Mouse (Mus musculus) limb, embryonic 14.5 days (tissue): ENCODE data around the gene Xpnpep1. TPM values are rescaled to one million over a fixed set of nuclear protein-coding genes. Genes with fewer than 3 reads are reported as not detected.
A peak's percentile ranks its signal among the peaks of the same experiment; 100 is the strongest.

Experiments
- ATAC-seq: fragments of 200-750 bp; cut with Nextera tagmentation; 2 replicates; pipeline ENCODE4 v1.8.0; 2017; ENCODE audit warnings: low read depth, moderate number of reproducible peaks, moderate TSS enrichment; ENCODE audit not compliant: low FRiP score
- DNase-seq: peaks from one replicate; pipeline ENCODE4 v3.0.0-alpha.2; 2015; ENCODE audit warnings: low spot score
- H3K27ac ChIP-seq: fragments of 300-500 bp; sonication (generic); replicated peaks from 2 replicates; pipeline ENCODE4 v1.5.1; 2014; ENCODE audit warnings: low read depth, mild to moderate bottlenecking, low read length, moderate library complexity, mixed read lengths
- H3K27me3 ChIP-seq: fragments of 300-500 bp; sonication (generic); 2 replicates; pipeline ENCODE4 v1.6.1; 2014; ENCODE audit warnings: low read length, mixed read lengths; ENCODE audit not compliant: control insufficient read depth, insufficient read depth
- H3K36me3 ChIP-seq: fragments of 300-500 bp; sonication (generic); 2 replicates; pipeline ENCODE4 v1.6.1; 2014; ENCODE audit warnings: mild to moderate bottlenecking, low read length, moderate library complexity, mixed read lengths; ENCODE audit not compliant: control insufficient read depth, insufficient read depth
- H3K4me1 ChIP-seq: fragments of 300-500 bp; sonication (generic); 2 replicates; pipeline ENCODE4 v1.6.1; 2014; ENCODE audit warnings: antibody characterized with exemption, low read length, mixed read lengths; ENCODE audit not compliant: control insufficient read depth, insufficient read depth
- H3K4me2 ChIP-seq: fragments of 300-500 bp; sonication (generic); replicated peaks from 2 replicates; pipeline ENCODE4 v1.6.1; 2014; ENCODE audit warnings: low read depth, mild to moderate bottlenecking, low read length, moderate library complexity; ENCODE audit not compliant: severe bottlenecking
- H3K4me3 ChIP-seq: fragments of 300-500 bp; sonication (generic); replicated peaks from 2 replicates; pipeline ENCODE4 v1.5.1; 2014; ENCODE audit warnings: low read length
- H3K9ac ChIP-seq: fragments of 300-500 bp; sonication (generic); 2 replicates; pipeline ENCODE4 v1.6.1; 2014; ENCODE audit warnings: mild to moderate bottlenecking, low read depth, low read length, moderate library complexity; ENCODE audit not compliant: severe bottlenecking
- H3K9me3 ChIP-seq: fragments of 300-500 bp; sonication (generic); 2 replicates; pipeline ENCODE4 v1.6.1; 2016; ENCODE audit warnings: low read length; ENCODE audit not compliant: control insufficient read depth
- POLR2A ChIP-seq: fragments of 200-500 bp; IDR thresholded peaks from 2 replicates; pipeline ENCODE4 v1.8.0; 2012; ENCODE audit warnings: inconsistent platforms, mild to moderate bottlenecking, moderate library complexity, borderline replicate concordance; ENCODE audit not compliant: insufficient read depth, insufficient read length; ENCODE audit errors: extremely low read depth
- WGBS: fragments of 180-500 bp; shearing (Covaris S2); extraction: QIAGEN DNeasy Blood & Tissue Kit; methylation state at CpG from one replicate; pipeline ENCODE4 v1.1.7; 2014; 5-methylcytosine and 5-hydroxymethylcytosine counted together
- polyA plus RNA-seq, 2 experiments: library from polyadenylated mRNA; depleted of rRNA in 1 of 2; stranded (reverse) in 1 of 2; unstranded in 1 of 2; fragments of >200 nt; fragmentation: Nextera tagmentation in 1 of 2; extraction: Ambion mirVana in 1 of 2; gene quantifications; 2 replicates each; pipeline versions ENCODE4 v1.2.1 to v1.2.3; 2012 to 2014

The Xpnpep1 gene
- polyA plus RNA-seq, 2 experiments, result 101 to 157 TPM

DNA sequence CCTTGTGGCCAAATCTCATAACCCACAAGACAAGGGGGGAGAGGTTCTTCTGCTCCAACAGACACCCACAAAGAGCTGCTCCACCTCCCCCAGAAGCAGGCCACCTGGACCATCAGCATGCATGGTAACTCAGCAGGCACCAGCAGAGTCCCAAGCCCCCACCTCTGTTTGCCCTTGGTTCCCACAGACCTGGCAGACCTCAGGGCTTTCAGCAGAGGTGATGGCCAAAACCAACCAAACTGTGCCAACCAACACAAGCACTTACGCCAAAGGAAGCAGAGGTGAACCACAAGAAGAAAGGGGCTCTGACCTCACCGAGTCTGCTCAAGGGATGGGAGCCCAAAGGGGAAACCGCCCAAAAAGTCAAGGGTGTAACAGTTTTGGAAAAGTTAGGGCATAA, 26.3 kb downstream of the Xpnpep1 start:
- Histone ChIP-seq H3K27ac (no peak overlapping the region), H3K27me3 (no peaks in the 10 kb centered on the region), H3K4me3 (no peak overlapping the region), H3K4me1 (peaks cover 37% of the 10 kb centered on the region), H3K4me2 (no peak overlapping the region), H3K36me3 (peaks cover 29% of the 10 kb centered on the region), H3K9ac (no peak overlapping the region), H3K9me3 (no peaks in the 10 kb centered on the region)
- no peak for TF ChIP-seq POLR2A
- 95% methylated on average over 3 of the region's 3 CpGs for WGBS
- DNase-seq (no peak), ATAC-seq (no peak)

DNA sequence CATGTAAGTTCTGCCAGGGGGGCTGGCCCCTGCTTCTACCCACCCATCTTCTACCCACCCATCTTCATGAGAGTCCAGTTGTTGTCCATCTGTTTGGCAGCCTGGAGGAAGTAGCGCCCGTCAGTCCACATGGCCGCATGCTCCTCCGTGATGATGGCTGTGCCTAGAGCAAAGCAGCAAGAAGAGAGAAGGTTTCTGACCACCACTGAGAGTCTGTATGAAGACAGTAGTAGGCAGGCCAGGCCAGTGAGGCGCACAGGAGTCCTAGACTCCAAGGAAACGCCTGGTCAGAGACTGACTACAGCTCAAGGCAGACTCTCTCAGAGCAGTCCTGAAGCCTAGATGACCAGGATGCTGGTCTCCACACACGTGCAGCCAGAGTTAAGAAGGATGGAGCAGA, 26.7 kb downstream of the Xpnpep1 start:
- Histone ChIP-seq H3K4me1 (peaks cover 41% of the 10 kb centered on the region), H3K4me3 (no peak overlapping the region), H3K27me3 (no peaks in the 10 kb centered on the region), H3K9ac (no peak overlapping the region), H3K27ac (no peak overlapping the region), H3K4me2 (no peak overlapping the region), H3K36me3 (peaks cover 26% of the 10 kb centered on the region), H3K9me3 (no peaks in the 10 kb centered on the region)
- DNase-seq (no peak), ATAC-seq (no peak)
- 93% methylated on average over 7 of the region's 7 CpGs for WGBS
- no peak for TF ChIP-seq POLR2A

DNA sequence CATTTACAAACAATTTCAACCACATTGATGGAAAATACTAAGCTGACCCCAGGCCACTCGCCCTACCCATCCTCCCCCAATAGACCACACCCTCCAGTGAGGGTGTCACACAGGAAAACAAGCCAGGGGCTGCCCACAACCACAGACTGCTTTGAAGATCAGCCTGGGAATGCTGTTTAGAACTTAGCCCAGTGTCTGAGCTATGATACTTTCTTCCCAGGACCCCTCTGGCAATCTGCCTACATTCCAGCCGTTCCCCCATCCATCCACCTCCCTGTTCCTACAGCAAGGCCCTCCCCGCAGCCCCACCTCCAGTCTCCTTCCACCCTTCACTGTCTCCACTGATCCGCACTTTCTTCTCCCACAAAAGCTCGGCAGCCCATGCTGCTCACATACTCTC, 29.1 kb downstream of the Xpnpep1 start:
- no peak overlapping the region for H3K4me2 ChIP-seq
- no peak overlapping the region for H3K9ac ChIP-seq
- H3K4me3 ChIP-seq, result no peak overlapping the region
- H3K27me3 ChIP-seq, result no peaks in the 10 kb centered on the region
- H3K27ac ChIP-seq, result 0 out of 2 replicates have a peak overlapping the region, but pooled peaks have one; percentile 20
- 58% methylated on average over 5 of the region's 5 CpGs for WGBS
- H3K4me1 ChIP-seq, result peaks cover 41% of the 10 kb centered on the region
- no peak for TF ChIP-seq POLR2A
- peaks cover 40% of the 10 kb centered on the region for H3K36me3 ChIP-seq
- peak; percentile 48 for DNase-seq
- ATAC-seq, result peak; percentile 62
- no peaks in the 10 kb centered on the region for H3K9me3 ChIP-seq

DNA sequence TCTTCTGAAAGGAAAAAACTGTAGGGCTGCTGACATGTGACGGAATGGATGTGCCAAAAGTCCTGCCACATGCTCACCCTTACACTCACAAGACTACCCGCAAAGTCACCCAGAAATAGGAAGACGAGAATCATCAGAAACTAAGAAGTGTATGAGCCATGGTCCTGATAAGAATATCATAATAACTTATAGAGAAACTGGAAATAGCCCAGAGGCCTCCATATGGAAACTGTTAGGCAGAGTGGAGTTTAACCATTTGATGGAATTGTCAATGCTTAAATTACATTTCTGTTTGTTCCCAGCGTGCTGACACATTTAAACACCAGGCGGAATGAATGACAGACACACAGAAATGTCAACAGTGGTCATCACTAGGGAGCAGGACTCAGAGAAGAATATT, 31.1 kb downstream of the Xpnpep1 start:
- Histone ChIP-seq H3K4me2 (no peak overlapping the region), H3K36me3 (peaks cover 61% of the 10 kb centered on the region), H3K27ac (peak overlapping the region; percentile 61), H3K4me3 (no peak overlapping the region), H3K9me3 (no peaks in the 10 kb centered on the region), H3K27me3 (no peaks in the 10 kb centered on the region), H3K9ac (no peak overlapping the region), H3K4me1 (peaks cover 41% of the 10 kb centered on the region)
- 52% methylated on average over 5 of the region's 5 CpGs for WGBS
- TF ChIP-seq POLR2A, result no peak
- ATAC-seq (no peak), DNase-seq (peak; percentile 61)

DNA sequence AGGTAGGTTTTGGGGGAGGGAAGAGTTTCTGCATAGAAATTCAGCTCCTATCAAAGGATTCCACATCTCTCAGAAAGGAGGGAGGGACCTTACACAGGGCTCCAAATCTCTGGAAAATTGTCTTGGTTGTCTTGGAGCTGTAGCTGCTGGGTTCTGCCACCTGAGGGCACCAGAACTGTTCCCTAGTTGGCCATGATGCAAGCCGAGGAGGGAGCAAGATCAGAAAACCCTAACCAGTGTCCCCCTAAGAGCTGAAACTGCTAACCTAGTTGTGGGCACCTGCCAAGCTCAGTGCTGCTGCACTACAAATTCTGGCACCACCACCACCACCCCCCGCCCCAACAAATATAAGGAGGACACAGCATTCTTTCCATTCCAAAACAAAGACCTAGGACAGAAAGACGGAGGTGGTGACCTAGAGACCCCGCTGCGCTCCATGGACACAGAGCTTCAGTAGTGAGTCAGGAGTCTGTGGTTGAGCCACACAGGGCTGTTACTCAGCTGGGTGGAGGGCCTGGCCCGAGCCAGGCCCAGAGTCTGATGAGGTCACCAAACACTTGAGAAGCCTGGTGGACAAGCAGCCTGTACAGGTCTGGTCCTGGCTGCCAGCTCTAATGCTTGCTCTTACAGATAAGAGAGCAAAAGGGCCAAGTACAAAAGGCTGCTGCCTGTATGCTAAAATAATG, 31.9 kb downstream of the Xpnpep1 start:
- Histone ChIP-seq H3K9ac (no peak overlapping the region), H3K4me3 (no peak overlapping the region), H3K4me1 (peaks cover 36% of the 10 kb centered on the region), H3K27ac (peak overlapping the region; percentile 61), H3K27me3 (no peaks in the 10 kb centered on the region), H3K9me3 (no peaks in the 10 kb centered on the region), H3K4me2 (no peak overlapping the region), H3K36me3 (peaks cover 68% of the 10 kb centered on the region)
- no peak for TF ChIP-seq POLR2A
- DNase-seq, result peak; percentile 72
- peak; percentile 45; the same call in 1 of the 2 replicates for ATAC-seq
- 60% methylated on average over 6 of the region's 6 CpGs for WGBS
